Mouse (Mus musculus) C2C12 (cell line): ENCODE measurements around the gene Tbck.

Experiments used
- CTCF ChIP-seq: IDR thresholded peaks from one replicate; pipeline ENCODE4 v1.5.1; 2011; ENCODE audit not compliant: control insufficient read depth, insufficient read depth, insufficient read length
- MAX ChIP-seq: IDR thresholded peaks from one replicate; pipeline ENCODE4 v1.6.1; 2011; ENCODE audit warnings: mild to moderate bottlenecking, control low read depth
- MYOD1 ChIP-seq: IDR thresholded peaks from one replicate; pipeline ENCODE4 v1.6.1; 2011; ENCODE audit warnings: low read depth; ENCODE audit not compliant: control insufficient read depth, insufficient read length
- USF1 ChIP-seq: IDR thresholded peaks from one replicate; pipeline ENCODE4 v1.6.1; 2011; ENCODE audit warnings: low read depth, mild to moderate bottlenecking, control low read depth, moderate library complexity

DNA sequence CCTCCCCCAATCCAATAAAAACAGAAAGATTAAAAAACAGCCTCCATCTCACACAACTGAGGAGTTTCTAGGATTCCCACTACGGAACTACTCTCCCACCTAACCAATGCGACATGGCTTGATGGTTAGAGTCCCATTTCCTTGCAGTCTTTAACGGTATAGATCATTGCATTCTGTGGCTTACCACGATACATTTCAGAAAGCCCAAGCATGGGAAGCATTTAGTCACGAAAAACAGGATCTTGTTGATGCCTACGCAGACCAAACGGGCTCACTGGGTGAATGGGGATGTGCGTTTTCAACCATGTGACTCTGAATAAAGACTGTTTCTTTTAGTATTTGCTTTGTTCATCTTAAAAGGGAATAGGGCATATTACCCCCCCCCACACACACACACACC lies 181.0 kb downstream of the Tbck start:
- TF ChIP-seq CTCF (no peak), MAX (no peak), MYOD1 (no peak), USF1 (peak; percentile 48)
